Mouse (Mus musculus) fat pad, adult 2 months (tissue): ENCODE measurements around the gene Olfr54.
"Not testable (repeated sequence)": the region's sequence is repeated elsewhere in the genome, so short reads cannot be mapped to it uniquely, and the experiment has no call there.

Experiments used
- DNase-seq: peaks from one replicate; pipeline ENCODE4 v3.0.0-alpha.2; 2011; ENCODE audit warnings: low read depth, low spot score; ENCODE audit errors: extremely low read depth

The Olfr54 gene

GRCm38 (mm10) chr11:51013936-51014335 is at the start of gene Olfr54:
Gene Olfr54 (plus strand): TSS chr11:51014236.
- DNase-seq, result no peak

GRCm38 (mm10) chr11:50964886-50965285 is 49.1 kb upstream of the Olfr54 start:
- DNase-seq, result no peak

GRCm38 (mm10) chr11:50966230-50966629 is 47.8 kb upstream of the Olfr54 start, which contains the start of gene Olfr1378:
Gene Olfr1378 (plus strand): TSS chr11:50966530.
- DNase-seq, result no peak

- no peak for DNase-seq
These were observed 36.8 kb upstream of the Olfr54 start for GRCm38 (mm10) chr11:50977216-50977615.

- DNase-seq, result no peak
These were observed 32.4 kb upstream of the Olfr54 start, which contains the start of gene Olfr1377 for GRCm38 (mm10) chr11:50981667-50982066. Gene Olfr1377 (plus strand): TSS chr11:50981967.

- no peak for DNase-seq
These were observed 10.7 kb upstream of the Olfr54 start, which contains the start of gene Olfr51 for GRCm38 (mm10) chr11:51003296-51003695. Gene Olfr51 (plus strand): TSS chr11:51003596.

- DNase-seq, result no peak
These were observed 2.2 kb upstream of the Olfr54 start for GRCm38 (mm10) chr11:51011821-51012220.

GRCm38 (mm10) chr11:51016341-51016740 is 2.3 kb downstream of the Olfr54 start:
- DNase-seq, result no peak

- not testable (repeated sequence) for DNase-seq
These were observed 12.8 kb downstream of the Olfr54 start for GRCm38 (mm10) chr11:51026811-51027210.

- DNase-seq, result not testable (repeated sequence)
These were observed 15.3 kb downstream of the Olfr54 start for GRCm38 (mm10) chr11:51029381-51029780.

- no peak for DNase-seq
These were observed 16.2 kb downstream of the Olfr54 start for GRCm38 (mm10) chr11:51030225-51030624.

- DNase-seq, result no peak
These were observed 18.8 kb downstream of the Olfr54 start for GRCm38 (mm10) chr11:51032851-51033250.

GRCm38 (mm10) chr11:51034141-51034540 is 20.1 kb downstream of the Olfr54 start:
- not testable (repeated sequence) for DNase-seq

GRCm38 (mm10) chr11:51035951-51036350 is 21.9 kb downstream of the Olfr54 start:
- no peak for DNase-seq

- not testable (repeated sequence) for DNase-seq
These were observed 30.7 kb downstream of the Olfr54 start for GRCm38 (mm10) chr11:51044776-51045175.

- not testable (repeated sequence) for DNase-seq
These were observed 33.8 kb downstream of the Olfr54 start, which contains the start of gene Olfr1375 for GRCm38 (mm10) chr11:51047809-51048208. Gene Olfr1375 (plus strand): TSS chr11:51048109.

GRCm38 (mm10) chr11:51051678-51052077 is 37.6 kb downstream of the Olfr54 start:
- no peak for DNase-seq

- no peak for DNase-seq
These were observed 39.2 kb downstream of the Olfr54 start for GRCm38 (mm10) chr11:51053230-51053629.

- no peak for DNase-seq
These were observed 45.1 kb downstream of the Olfr54 start, which contains the start of gene Zfp354a for GRCm38 (mm10) chr11:51059151-51059571. Gene Zfp354a (plus strand): TSS chr11:51059257.

GRCm38 (mm10) chr11:51059640-51060039 is 45.6 kb downstream of the Olfr54 start:
- DNase-seq, result no peak

GRCm38 (mm10) chr11:51060981-51061380 is 46.9 kb downstream of the Olfr54 start:
- no peak for DNase-seq

- DNase-seq, result no peak
These were observed 49.2 kb downstream of the Olfr54 start for GRCm38 (mm10) chr11:51063276-51063675.

GRCm38 (mm10) chr11:51063841-51064240 is 49.8 kb downstream of the Olfr54 start:
- DNase-seq, result no peak
